Mouse (Mus musculus): ENCODE measurements at regions not wholly inside any gene's neighbourhood (a gene's known extent, or its start where the extent isn't known, plus 50 kb on each side); places are given as distances from the start of the nearest gene placed in this dataset.

DNA sequence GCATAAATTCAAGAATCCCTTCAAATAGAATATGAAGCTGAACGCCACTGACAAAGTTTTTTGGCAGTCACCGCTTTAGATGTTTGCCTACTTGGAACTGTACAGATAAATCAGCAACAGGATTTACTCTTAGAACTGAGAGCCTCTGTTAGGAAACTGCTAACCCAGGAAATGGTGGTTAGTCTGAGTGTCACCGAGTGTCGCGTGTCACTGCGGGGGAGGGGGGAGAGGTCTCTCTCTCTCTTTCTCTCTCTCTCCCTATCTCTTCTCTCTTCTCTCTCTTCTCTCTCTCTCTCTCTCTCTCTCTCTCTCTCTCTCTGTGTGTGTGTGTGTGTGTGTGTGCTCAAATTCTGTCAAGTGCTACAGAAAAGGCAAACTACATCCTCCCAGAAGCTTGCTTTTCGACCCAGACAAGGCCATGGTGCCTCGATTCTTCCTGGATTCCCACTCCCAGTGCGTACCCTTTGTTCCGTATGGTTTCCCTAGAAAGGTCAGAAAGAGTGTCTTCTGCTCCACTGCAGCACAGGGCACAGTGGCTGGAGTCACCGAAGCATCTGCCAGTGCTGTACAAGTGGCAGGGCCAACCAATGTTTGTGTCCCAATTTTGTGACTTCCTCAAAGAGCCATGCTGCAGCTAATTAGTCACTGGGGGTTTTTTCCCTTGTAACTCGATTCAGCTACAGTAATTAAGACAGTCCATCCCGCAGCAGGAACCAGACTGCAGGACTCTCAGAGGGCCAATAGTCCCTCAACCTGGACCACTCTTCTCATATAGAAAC is 87.0 kb downstream of the Cog6 start:
- DNase-seq, result no peak
- intact Hi-C loops (cut with DNase I), result no loop called here

DNA sequence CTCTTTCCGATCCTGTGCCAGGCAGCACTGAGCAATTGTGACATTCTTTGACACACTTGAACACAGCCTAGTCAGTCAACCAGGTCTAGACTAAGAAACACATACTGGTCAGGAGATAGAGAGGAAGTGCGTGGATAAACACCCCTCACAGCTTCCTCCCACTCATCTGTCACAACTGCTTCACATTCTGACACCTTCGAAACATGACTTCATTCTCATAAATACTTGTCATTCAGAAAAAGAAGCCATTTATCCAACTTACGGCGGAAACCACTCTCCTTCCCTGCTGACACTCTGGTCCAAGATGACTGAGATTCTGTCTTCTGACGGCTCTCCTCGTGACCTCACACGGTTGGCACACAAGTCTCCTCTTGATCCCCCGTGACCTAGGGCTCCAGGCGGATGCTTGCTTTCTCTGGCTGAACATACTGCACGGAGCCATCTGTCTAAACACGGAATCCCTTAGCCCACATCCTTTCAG is 89.6 kb downstream of the Cog6 start:
- intact Hi-C loops (cut with DNase I), result no loop called here
- DNase-seq, result peak; percentile 12

DNA sequence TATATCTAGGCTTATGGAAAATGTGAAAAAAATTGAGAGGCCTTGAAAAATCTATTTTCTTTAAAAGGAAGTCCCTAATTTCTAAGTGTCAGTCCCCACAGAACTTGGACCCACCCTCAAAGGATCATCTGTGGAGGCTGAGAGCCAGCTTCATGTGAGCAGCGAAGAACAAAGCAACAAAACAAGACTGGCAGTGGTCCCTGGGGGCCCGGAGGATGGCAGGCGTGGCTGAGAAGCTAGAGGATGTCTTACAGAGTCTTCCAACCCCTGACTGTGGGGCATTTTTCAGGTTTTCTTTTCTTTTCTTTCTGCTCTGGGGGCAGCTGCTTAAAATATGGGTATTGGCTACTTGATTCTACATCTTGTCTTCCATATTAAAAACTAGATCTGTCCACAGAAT is 90.5 kb downstream of the Cog6 start:
- peak; percentile 31 for DNase-seq
- intact Hi-C loops (cut with DNase I), result no loop called here

DNA sequence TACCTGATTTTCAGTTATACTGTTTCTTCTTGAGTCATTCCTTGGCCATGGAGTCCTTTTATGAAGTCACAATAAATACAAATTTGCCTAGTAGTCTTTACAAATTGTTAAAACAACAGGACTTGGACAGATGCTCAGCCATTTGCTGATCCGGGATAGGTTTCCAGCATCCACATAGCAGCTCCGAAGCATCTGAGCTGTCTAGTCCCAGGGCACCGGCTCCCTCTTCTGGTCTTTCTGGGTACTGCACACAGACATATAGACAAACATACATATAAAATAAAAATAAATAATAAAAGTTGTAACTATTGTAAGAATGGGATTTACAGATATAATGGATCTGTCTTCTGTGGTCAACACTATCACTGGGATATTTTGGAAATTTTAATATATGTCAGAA is 91.8 kb downstream of the Cog6 start:
- intact Hi-C loops (cut with DNase I), result no loop called here
- peak; percentile 35 for DNase-seq

DNA sequence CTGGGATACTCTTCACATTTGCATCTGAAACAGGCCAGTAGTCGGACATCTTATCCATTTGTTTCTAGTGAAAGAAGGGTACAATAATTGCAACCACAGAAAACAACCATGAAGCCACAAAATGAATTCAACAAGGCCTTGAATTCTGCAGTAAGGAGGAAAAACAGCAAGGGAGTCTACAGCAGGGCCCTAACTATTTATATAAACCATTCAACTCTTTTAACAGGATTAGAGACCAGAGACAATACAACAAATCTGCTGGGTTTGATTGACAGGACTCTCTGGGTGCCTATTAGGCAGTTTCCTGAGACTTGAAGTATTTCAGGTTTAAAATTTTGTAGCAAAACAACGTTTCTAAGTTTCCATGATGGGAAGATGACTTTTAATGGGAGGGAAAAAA is 92.4 kb downstream of the Cog6 start:
- DNase-seq, result no peak
- intact Hi-C loops (cut with DNase I), result no loop called here

DNA sequence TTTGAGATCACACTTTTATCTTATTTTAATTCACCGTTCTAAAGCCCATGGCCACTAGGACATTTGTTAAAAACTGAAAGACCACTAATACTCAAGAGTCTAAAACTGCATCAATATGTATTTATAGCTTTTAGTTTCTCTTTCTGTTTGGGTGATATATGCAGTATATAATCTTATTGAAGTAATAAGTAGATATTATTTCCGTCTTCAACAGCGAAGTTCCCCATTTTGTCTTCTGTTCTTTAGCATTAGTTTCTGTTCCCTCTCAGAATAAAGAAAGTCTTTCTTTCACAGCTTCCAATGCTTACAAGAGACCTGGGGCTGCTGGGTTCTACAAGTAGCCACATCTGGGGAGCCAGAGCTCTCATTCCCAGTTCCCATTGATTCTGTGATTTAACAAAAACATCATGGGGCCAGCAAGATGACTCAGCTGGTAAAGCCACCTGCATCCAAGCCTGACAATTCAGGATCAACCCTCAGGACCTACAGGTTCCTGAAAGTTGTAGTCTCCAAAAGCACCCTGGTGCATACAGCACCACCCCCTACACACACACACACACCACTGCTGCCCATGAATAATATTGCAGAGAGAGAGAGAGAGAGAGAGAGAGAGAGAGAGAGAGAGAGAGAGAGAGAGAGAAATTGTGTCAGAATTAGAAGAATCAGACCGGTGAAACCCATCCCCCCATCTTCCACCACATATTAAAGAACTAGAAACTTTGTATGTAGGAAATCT is 93.0 kb downstream of the Cog6 start:
- intact Hi-C loops (cut with DNase I), result no loop called here
- no peak for DNase-seq

- DNase-seq, result no peak
- intact Hi-C loops (cut with DNase I), result no loop called here
Observed at GRCm38 (mm10) chr3:52922411-52922810, 94.6 kb downstream of the Cog6 start.

DNA sequence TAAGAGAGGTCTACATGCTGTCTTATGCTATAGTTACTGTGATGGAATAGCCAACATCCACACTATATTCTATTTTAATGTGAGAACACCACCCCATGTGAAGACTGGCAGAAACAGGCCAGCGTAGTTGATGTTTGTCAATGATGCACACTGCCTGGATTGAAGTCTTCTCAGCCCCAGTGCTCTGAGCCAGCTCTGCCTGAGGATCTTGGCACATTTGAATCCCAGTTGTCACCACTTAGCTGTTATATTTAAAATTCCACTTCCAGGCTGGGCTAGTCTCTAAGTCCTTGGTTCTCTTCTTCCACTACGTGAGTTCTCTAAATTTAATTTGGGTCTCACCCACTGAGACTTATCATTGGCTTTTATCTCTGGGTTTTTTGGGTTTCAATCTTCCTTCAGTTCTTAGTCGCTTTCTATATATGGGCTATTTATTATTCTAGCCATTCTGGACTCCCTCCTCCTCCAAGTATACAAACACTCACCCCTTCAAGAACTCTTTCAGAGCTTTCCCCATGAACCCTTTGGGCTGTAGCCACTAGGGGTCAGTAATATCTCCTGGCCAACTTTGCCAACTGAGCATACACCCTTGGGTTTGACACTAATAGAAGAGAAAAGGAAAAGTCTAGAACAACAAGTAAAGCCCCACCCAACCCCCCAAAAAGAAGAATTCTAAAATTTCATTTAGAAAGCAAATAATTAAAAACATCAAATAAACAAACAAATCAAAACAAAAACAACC is 110.0 kb downstream of the Cog6 start:
- no peak for DNase-seq
- intact Hi-C loops (cut with DNase I), result no loop called here

DNA sequence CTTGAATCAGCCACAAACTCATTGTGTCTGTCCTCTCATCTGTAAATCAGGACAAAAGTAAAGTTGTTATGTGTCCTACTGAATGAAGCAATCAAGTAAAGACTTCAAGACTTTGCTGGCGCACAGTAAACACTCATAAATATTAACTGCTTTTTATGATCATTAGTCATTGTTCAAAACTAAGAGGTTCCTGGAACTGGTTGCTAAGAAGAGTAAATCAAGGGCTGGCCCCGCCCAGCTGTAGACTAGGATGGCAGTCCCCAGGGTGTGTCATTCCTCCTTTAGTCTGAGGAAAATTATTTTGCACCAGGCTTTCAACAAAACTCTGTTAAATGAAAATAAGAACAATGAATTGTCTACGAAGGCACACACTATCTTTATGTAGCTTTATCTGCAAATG is 113.0 kb downstream of the Cog6 start:
- no peak for DNase-seq

DNA sequence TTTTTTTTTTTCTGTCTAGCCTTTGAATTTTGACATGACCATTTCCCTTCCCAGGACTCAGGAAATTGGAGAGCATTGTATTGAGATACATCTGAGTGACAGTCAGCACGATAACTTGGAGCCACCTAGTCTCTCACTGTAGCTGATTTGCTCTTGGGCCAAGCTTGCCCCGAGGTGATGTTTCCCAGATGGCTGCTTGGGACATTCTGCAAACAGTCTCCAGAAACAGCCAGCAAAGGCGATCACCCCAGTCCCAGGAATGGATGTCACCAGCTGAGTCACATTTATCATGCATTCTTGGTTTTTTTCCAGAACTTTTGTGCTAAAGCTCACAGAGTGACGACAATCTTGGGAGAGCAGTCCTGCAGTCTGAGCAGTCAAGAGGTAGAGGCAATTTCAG is 119.4 kb downstream of the Cog6 start:
- intact Hi-C loops (cut with DNase I), result no loop called here
- DNase-seq, result peak; percentile 5

More for the DNA sequence above, 113.0 kb downstream of the Cog6 start:
- intact Hi-C loops (cut with DNase I), result no loop called here

DNA sequence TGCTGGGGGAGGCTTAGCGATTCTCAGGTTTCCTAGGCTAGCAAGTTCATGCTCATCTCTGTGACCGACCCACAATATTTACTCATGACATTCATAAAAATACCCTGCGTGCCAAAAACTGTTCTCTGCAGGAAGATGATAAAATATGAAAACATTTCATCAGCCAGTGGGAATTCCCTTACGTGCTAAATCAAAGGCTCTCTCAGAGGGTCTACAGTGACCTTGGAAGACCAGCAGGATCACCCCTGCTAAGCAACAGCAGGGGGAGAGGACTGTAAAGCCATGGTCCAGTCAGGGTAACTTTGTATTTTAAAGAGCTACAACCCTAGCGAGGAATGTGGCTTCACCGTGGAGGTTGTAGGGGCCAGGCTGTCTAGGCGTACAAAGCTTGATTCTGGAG is 120.6 kb downstream of the Cog6 start:
- no peak for DNase-seq
- intact Hi-C loops (cut with DNase I), result no loop called here

DNA sequence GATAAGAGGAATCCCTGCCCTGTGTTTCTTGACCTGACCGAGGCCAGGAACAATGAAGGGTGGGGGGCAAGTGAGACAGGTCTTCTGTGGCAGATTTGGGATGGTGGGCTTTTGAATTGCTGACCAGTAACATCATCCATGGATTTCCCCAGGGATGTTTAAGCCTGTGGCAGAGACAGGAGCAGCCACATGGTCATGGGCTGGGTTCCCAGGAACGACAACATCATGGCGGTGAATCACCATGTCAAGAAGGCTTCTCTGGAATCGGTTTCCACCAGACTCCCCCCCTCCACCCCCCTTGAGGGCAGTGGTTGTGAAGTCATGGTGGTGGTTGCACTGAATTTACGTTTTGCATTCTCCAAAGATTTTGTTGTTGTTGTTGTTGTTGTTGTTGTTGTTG is 121.3 kb downstream of the Cog6 start:
- intact Hi-C loops (cut with DNase I), result no loop called here
- no peak for DNase-seq

DNA sequence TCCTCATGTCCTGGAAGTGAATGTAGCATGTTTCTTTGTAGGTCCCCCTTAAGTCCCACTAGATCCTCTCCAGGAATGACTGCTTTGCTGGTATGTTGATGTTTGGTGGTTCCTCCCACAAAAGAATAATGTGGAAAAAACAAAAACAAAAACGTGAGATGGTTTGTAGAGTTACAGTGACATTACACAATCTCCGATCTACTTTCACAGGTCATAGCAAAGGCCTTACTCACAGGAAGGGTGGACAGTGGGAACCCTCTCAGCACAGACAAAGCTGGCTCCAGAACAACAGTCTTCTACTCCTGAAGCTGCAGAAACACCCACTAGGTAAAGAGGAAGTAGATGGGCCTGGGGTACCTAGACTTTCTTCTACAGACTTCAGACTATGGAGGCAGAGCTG is 122.2 kb downstream of the Cog6 start:
- intact Hi-C loops (cut with DNase I), result no loop called here
- no peak for DNase-seq

- DNase-seq, result no peak
- intact Hi-C loops (cut with DNase I), result no loop called here
Observed at GRCm38 (mm10) chr3:52889156-52889715, 127.8 kb downstream of the Cog6 start.

- no peak for DNase-seq
- intact Hi-C loops (cut with DNase I), result no loop called here
Observed at GRCm38 (mm10) chr3:52881981-52882380, 135.1 kb downstream of the Cog6 start.

DNA sequence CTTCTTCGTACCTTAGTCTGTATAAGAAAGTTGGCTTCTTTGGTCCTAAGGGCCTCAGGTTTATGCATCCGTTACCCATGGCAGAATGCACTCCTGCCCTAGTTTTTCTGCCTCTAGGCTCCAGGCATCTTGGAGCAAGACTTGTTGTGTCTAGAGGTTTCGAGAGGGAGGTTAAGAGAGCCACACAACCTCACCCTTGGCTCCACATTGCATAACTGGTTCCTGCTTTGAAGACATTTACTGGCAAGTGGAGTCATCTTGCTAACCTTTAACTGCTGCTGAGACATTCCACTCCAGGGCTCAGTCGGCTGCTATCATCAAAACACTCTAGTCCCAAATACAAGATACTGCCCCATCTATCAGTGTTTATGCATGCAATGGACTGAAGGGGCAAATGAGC is 135.9 kb downstream of the Cog6 start:
- intact Hi-C loops (cut with DNase I), result no loop called here
- DNase-seq, result no peak

GRCm38 (mm10) chr3:52879700-52880099 is 137.3 kb downstream of the Cog6 start:
- intact Hi-C loops (cut with DNase I), result no loop called here
- DNase-seq, result peak; percentile 4

DNA sequence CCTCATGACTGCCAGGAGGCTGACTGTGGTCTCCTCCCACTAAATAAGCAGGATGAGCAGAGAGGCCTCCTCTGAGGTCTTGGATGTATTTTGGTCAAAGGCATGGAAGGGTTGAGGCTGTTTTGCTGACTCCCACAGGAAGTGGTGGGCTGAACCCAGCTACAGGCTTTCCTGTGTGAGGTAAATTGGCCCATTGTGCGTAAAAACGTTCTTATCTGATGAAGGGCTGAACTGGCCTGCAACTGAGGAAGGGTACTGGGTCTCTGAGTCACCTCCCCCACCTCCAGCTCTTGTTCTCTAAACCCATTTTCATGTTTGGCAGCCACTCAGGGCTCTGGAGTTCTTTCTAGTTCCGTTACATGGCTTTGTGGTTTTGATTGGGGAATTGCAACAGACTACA is 138.7 kb downstream of the Cog6 start:
- no peak for DNase-seq
- intact Hi-C loops (cut with DNase I), result no loop called here

GRCm38 (mm10) chr3:52872260-52872659 is 144.8 kb downstream of the Cog6 start:
- intact Hi-C loops (cut with DNase I), result no loop called here
- no peak for DNase-seq

DNA sequence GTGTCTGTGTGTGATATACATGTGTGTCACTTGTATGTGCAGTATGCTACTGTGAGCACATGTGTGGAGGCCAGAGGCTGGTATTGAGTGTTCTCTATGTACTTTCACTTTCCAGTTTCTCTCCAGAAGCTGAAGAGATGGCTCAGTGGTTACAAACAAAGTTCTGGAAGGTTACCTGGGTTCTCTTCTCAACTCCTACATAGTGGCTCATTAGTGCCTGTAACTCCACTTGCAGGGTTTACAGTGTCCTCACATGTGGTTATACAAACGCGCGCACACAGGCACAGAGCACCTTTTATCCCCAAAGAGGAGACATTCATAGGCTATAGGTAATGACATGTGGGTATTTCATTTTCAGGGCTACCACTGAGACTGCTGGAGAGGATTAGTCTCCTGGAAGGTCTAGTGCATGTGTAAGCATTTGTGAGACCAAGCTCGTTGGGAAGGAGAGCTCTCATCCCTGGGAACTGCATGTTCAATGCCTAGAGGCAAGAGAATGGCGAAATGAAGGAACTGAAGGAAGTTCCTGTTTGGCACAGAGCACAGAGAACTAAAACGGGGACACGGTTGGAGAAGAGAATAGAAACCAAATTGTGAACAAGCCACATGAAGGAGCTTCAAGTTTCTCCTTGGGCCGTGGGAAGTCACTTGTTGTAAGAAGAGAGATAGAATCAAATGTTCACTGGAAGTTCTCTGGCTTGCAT is 153.7 kb downstream of the Cog6 start:
- intact Hi-C loops (cut with DNase I), result no loop called here
- DNase-seq, result no peak

DNA sequence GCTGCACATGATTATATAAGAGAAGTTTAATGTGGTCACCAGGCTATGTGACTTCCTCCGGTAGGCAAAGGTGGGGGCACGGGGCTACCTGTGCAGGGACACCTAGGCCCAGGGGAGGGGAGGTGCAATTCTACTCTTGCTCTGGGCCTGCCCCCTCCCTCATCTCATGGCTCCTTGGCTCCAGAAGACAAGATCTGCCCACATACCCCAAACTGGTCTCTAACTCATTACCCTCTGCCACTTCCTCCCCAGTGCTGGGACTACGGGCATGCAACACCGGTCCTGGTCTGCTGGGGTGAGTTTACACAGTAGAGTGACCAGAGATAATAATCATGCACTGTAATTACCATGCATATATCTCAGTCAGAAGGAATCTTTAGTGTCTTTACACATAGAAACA is 155.0 kb downstream of the Cog6 start:
- intact Hi-C loops (cut with DNase I), result no loop called here

More for the DNA sequence above, 155.0 kb downstream of the Cog6 start:
- no peak for DNase-seq

Data from left cerebral cortex, postnatal 4 days (tissue).